Mouse (Mus musculus) stomach, embryonic 16.5 days (tissue): ENCODE measurements around the gene Fstl4. TPM values are rescaled to one million over a fixed set of nuclear protein-coding genes. Genes with fewer than 3 reads are reported as not detected.

Source experiments
- ATAC-seq: fragments of 200-750 bp; cut with Nextera tagmentation; 2 replicates; pipeline ENCODE4 v1.8.0; 2017; ENCODE audit warnings: moderate number of reproducible peaks, moderate TSS enrichment; ENCODE audit not compliant: insufficient read depth, low FRiP score
- H3K27ac ChIP-seq: fragments of 300-500 bp; sonication (generic); 2 replicates; pipeline ENCODE4 v1.5.1; 2014; ENCODE audit warnings: low read length
- H3K27me3 ChIP-seq: fragments of 300-500 bp; sonication (generic); 2 replicates; pipeline ENCODE4 v1.6.1; 2014; ENCODE audit warnings: low read length, control low read depth, mixed read lengths; ENCODE audit not compliant: control insufficient read depth, insufficient read depth
- H3K36me3 ChIP-seq: fragments of 300-500 bp; sonication (generic); 2 replicates; pipeline ENCODE4 v1.6.1; 2014; ENCODE audit warnings: low read length; ENCODE audit not compliant: control insufficient read depth, insufficient read depth
- H3K4me1 ChIP-seq: fragments of 300-500 bp; sonication (generic); 2 replicates; pipeline ENCODE4 v1.6.1; 2014; ENCODE audit warnings: low read length, control low read depth, mixed read lengths; ENCODE audit not compliant: control insufficient read depth, insufficient read depth
- H3K4me2 ChIP-seq: fragments of 300-500 bp; sonication (generic); 2 replicates; pipeline ENCODE4 v1.6.1; 2014; ENCODE audit warnings: low read depth, low read length, mixed read lengths
- H3K4me3 ChIP-seq: fragments of 300-500 bp; sonication (generic); replicated peaks from 2 replicates; pipeline ENCODE4 v1.5.1; 2014; ENCODE audit warnings: mild to moderate bottlenecking, low read length
- H3K9ac ChIP-seq: fragments of 300-500 bp; sonication (generic); 2 replicates; pipeline ENCODE4 v1.6.1; 2014; ENCODE audit warnings: low read length
- H3K9me3 ChIP-seq: fragments of 300-500 bp; sonication (generic); replicated peaks from 2 replicates; pipeline ENCODE4 v1.6.1; 2016; ENCODE audit warnings: low read length, control low read depth; ENCODE audit not compliant: control insufficient read depth
- WGBS: fragments of 180-500 bp; shearing (Covaris S2); extraction: QIAGEN DNeasy Blood & Tissue Kit; methylation state at CpG from one replicate; pipeline ENCODE4 v1.1.7; 2014; 5-methylcytosine and 5-hydroxymethylcytosine counted together
- polyA plus RNA-seq: library from polyadenylated mRNA; unstranded; fragments of >200 nt; fragmentation: Nextera tagmentation; extraction: Ambion mirVana; gene quantifications from 2 replicates; pipeline ENCODE4 v1.2.1, GENCODE M21; 2015

Fstl4 gene
- polyA plus RNA-seq: 2.1 and 2.5 TPM in 2 replicates

DNA sequence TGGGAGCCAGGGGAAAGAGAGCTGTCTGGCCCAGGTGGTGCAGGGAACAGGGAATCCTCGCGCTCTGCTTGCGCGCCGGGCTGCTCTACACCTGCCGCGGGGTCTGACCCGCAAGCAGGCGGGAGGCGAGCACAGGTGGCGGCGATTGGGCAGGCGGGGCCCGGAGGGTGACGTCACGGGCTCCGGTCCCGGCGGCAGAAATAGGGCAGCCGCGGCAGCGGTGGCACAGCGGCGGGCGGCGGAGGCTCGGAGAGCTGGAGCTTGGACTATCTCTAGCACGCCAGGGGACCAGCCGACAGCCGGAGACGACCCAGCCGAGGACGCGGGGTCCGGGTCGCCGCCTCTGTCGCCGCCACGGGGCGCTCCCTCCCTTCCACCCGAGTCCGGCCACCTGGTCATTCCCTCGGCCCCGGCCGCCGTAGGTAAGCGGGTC lies at the start of gene Fstl4:
Gene Fstl4, plus strand, starts transcription at position 174 of the 433 bp plus-strand sequence.
- no peaks in the 10 kb centered on the region for H3K9me3 ChIP-seq

DNA sequence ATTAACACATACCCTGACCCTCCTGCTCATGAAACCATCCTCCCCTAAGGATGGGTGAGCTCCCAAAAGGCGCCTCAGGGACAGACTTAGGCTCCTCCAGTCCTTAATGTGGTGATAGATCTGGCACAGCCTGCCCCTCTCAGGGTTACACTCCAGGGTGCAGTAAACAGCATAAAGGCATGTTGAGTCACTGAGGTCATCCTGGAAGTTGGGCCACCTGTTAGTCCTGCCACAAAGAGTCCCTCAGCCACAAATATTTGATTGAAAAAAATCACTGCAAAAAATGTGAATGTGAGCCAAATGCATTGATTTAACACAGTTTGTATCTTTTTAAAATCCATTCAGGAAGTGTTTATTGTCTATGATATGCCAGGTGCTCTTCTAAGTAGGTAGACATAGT lies 45.9 kb upstream of the Fstl4 start:
- H3K4me1 ChIP-seq: no peaks in the 10 kb centered on the region
- H3K27ac ChIP-seq: no peak overlapping the region
- no peaks in the 10 kb centered on the region for H3K36me3 ChIP-seq
- no peak overlapping the region for H3K9ac ChIP-seq
- H3K27me3 ChIP-seq: no peaks in the 10 kb centered on the region
- 81% methylated on average over 1 of the region's 1 CpGs for WGBS
- no peaks in the 10 kb centered on the region for H3K9me3 ChIP-seq
- no peak overlapping the region for H3K4me2 ChIP-seq
- no peak for ATAC-seq
- H3K4me3 ChIP-seq: no peak overlapping the region

More for the DNA sequence above, at the start of gene Fstl4:
- H3K4me2 ChIP-seq: peak within 1 kb of the TSS; percentile 98
- under 1% methylated on average over 43 of the region's 48 CpGs for WGBS
- H3K4me1 ChIP-seq: 0 out of 2 replicates have a peak, but pooled peaks cover 9% of the 10 kb centered on the region
- no peak within 1 kb of the TSS for H3K27ac ChIP-seq
- peak; percentile 44; the same call in 1 of the 2 replicates for ATAC-seq
- peak within 1 kb of the TSS; percentile 57 for H3K4me3 ChIP-seq
- peak within 1 kb of the TSS; percentile 67 for H3K9ac ChIP-seq
- no peaks in the 10 kb centered on the region for H3K36me3 ChIP-seq
- peaks cover 43% of the 10 kb centered on the region for H3K27me3 ChIP-seq

GRCm38 (mm10) chr11:52721087-52721486 lies 43.3 kb upstream of the Fstl4 start:
- H3K9me3 ChIP-seq: no peaks in the 10 kb centered on the region
- H3K27ac ChIP-seq: no peak overlapping the region
- no peak overlapping the region for H3K9ac ChIP-seq
- H3K27me3 ChIP-seq: no peaks in the 10 kb centered on the region
- ATAC-seq: no peak
- H3K4me2 ChIP-seq: no peak overlapping the region
- no peaks in the 10 kb centered on the region for H3K36me3 ChIP-seq
- no peak overlapping the region for H3K4me3 ChIP-seq
- no peaks in the 10 kb centered on the region for H3K4me1 ChIP-seq
- WGBS: 65% methylated on average over 6 of the region's 6 CpGs

DNA sequence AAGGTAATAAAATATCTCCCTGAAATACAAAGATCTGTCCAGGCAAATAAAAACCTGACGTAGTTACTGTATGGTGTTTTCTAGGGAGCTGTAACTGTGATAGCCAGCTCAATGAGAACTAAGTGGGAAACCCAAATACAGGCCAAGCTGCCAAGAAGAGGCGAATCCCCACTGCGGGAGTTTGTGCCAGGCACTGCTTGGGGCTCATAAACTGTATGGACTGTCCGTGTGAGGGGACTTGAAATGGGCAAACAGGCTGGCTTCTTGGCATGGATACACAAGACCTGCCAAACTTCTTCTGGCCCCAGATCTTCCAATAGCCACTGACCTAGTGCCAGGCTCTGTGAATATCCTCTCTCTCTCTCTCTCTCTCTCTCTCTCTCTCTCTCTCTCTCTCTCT lies 41.7 kb upstream of the Fstl4 start:
- H3K9me3 ChIP-seq: no peaks in the 10 kb centered on the region
- H3K4me3 ChIP-seq: no peak overlapping the region
- H3K27ac ChIP-seq: no peak overlapping the region
- no peak overlapping the region for H3K9ac ChIP-seq
- H3K27me3 ChIP-seq: no peaks in the 10 kb centered on the region
- no peaks in the 10 kb centered on the region for H3K36me3 ChIP-seq
- no peak overlapping the region for H3K4me2 ChIP-seq
- no peaks in the 10 kb centered on the region for H3K4me1 ChIP-seq
- ATAC-seq: no peak
- 87% methylated on average over 4 of the region's 4 CpGs for WGBS

- Histone ChIP-seq H3K4me3 (no peak overlapping the region), H3K9ac (no peak overlapping the region), H3K27me3 (no peaks in the 10 kb centered on the region), H3K36me3 (no peaks in the 10 kb centered on the region), H3K4me1 (no peaks in the 10 kb centered on the region), H3K27ac (no peak overlapping the region), H3K4me2 (no peak overlapping the region), H3K9me3 (no peaks in the 10 kb centered on the region)
- no peak for ATAC-seq
- WGBS: 98% methylated on average over 1 of the region's 1 CpGs
Measured at GRCm38 (mm10) chr11:52726001-52726400, 38.4 kb upstream of the Fstl4 start.

DNA sequence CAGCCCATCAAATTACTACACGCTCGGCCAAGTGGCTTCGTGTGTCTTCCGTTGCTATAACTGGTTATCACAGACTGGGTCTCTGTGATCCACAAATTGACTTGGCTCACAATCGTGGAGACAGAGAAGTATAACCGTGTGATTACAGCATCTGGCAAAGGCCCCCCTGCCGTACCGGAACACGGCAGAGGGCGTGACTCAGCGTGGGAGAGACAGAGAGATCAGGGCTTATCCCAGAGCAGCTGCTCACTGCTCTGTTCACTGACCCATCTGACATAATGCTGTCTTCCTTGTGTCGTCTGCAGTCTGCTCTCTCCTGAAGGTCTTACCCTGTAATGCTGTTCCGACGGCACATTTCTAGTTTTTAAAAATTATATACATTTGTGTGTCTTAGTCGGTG lies 36.0 kb upstream of the Fstl4 start:
- no peak overlapping the region for H3K4me2 ChIP-seq
- no peaks in the 10 kb centered on the region for H3K9me3 ChIP-seq
- no peaks in the 10 kb centered on the region for H3K36me3 ChIP-seq
- ATAC-seq: no peak
- no peaks in the 10 kb centered on the region for H3K27me3 ChIP-seq
- H3K9ac ChIP-seq: no peak overlapping the region
- H3K27ac ChIP-seq: no peak overlapping the region
- WGBS: 74% methylated on average over 15 of the region's 15 CpGs
- no peak overlapping the region for H3K4me3 ChIP-seq
- no peaks in the 10 kb centered on the region for H3K4me1 ChIP-seq

DNA sequence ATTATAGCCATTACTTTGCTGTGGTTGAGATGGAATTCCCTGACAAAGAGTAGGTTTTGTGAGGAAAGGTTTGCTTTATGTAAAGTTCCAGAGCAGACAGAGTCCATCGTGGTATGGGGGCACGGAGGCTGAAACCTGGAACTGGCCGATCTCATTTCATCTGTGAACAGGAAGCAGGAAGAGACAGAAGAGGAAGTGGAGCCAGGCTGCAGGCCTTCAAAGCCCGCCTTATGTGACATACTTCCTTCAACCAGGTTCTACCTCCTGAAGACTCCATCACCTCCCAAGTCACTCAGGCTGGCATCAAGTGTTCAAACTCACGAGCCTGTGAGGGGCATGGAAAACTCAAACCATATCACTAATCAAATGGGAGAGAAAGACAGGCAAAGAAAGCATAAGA lies 34.5 kb upstream of the Fstl4 start:
- ATAC-seq: no peak
- 68% methylated on average over 5 of the region's 5 CpGs for WGBS
- no peak overlapping the region for H3K4me3 ChIP-seq
- no peaks in the 10 kb centered on the region for H3K9me3 ChIP-seq
- no peaks in the 10 kb centered on the region for H3K27me3 ChIP-seq
- H3K27ac ChIP-seq: no peak overlapping the region
- H3K4me2 ChIP-seq: no peak overlapping the region
- no peaks in the 10 kb centered on the region for H3K36me3 ChIP-seq
- no peaks in the 10 kb centered on the region for H3K4me1 ChIP-seq
- no peak overlapping the region for H3K9ac ChIP-seq

- Histone ChIP-seq H3K9ac (no peak overlapping the region), H3K4me3 (no peak overlapping the region), H3K36me3 (no peaks in the 10 kb centered on the region), H3K27ac (no peak overlapping the region), H3K27me3 (no peaks in the 10 kb centered on the region), H3K4me2 (no peak overlapping the region), H3K4me1 (no peaks in the 10 kb centered on the region), H3K9me3 (no peaks in the 10 kb centered on the region)
- no peak for ATAC-seq
- 49% methylated on average over 8 of the region's 8 CpGs for WGBS
Measured at GRCm38 (mm10) chr11:52731979-52732378, 32.5 kb upstream of the Fstl4 start.

DNA sequence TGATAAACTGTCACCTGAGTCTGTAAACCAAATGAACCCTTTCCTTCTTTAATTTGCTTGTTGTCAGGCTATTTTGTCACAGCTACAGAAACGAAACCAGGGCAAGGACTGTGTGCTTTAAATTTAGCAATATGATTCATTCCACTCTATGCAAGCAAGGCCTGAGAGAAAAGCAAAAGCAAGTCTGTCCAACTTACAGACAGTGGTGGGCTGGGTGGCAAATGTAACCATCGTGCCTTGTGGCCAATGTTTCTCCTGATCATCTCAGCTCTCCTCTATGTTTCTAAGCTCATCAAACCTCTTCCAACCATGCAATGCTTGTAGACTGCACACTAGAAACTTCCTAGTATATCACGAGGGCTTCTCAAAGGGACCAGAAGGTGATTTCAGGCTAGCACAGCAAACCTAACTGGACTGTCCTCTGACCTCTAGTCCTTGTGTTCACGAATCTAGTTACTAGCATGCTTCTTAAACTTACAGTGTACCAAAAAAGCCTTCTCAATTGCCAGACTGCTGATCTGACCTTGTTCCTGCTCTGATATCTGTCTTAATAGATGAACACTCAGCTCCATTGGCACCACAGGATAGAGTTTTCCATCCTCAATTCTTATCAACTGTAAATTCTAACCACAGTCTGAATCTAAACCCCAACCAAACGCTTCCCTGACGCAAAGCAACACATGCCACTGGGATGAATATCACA lies 29.8 kb upstream of the Fstl4 start:
- no peaks in the 10 kb centered on the region for H3K27me3 ChIP-seq
- H3K4me1 ChIP-seq: no peaks in the 10 kb centered on the region
- ATAC-seq: no peak
- no peak overlapping the region for H3K4me3 ChIP-seq
- H3K9ac ChIP-seq: no peak overlapping the region
- no peak overlapping the region for H3K27ac ChIP-seq
- no peak overlapping the region for H3K4me2 ChIP-seq
- no peaks in the 10 kb centered on the region for H3K9me3 ChIP-seq
- 80% methylated on average over 6 of the region's 6 CpGs for WGBS
- H3K36me3 ChIP-seq: no peaks in the 10 kb centered on the region
